Mouse (Mus musculus) embryonic facial prominence, embryonic 13.5 days (tissue): ENCODE results near the gene Zdhhc7. TPM values are rescaled to one million over a fixed set of nuclear protein-coding genes. Genes with fewer than 3 reads are reported as not detected.

ENCODE experiments used
- ATAC-seq: fragments of 200-750 bp; cut with Nextera tagmentation; 2 replicates; pipeline ENCODE4 v1.8.0; 2017; ENCODE audit warnings: low read depth; ENCODE audit not compliant: insufficient number of reproducible peaks, insufficient read depth, low FRiP score, low TSS enrichment
- H3K27ac ChIP-seq: fragments of 300-500 bp; sonication (generic); 2 replicates; pipeline ENCODE4 v1.5.1; 2015; ENCODE audit warnings: moderate library complexity, mild to moderate bottlenecking, inconsistent platforms
- H3K27me3 ChIP-seq: fragments of 300-500 bp; sonication (generic); 2 replicates; pipeline ENCODE4 v1.6.1; 2015; ENCODE audit warnings: mild to moderate bottlenecking, inconsistent platforms
- H3K36me3 ChIP-seq: fragments of 300-500 bp; sonication (generic); 2 replicates; pipeline ENCODE4 v1.6.1; 2015; ENCODE audit warnings: mild to moderate bottlenecking, inconsistent platforms
- H3K4me1 ChIP-seq: fragments of 300-500 bp; sonication (generic); 2 replicates; pipeline ENCODE4 v1.6.1; 2015; ENCODE audit warnings: inconsistent platforms
- H3K4me2 ChIP-seq: fragments of 300-500 bp; sonication (generic); 2 replicates; pipeline ENCODE4 v1.6.1; 2015; ENCODE audit warnings: moderate library complexity, mild to moderate bottlenecking, inconsistent platforms
- H3K4me3 ChIP-seq: fragments of 300-500 bp; sonication (generic); 2 replicates; pipeline ENCODE4 v1.5.1; 2015; ENCODE audit warnings: mild to moderate bottlenecking, inconsistent platforms
- H3K9ac ChIP-seq: fragments of 300-500 bp; sonication (generic); 2 replicates; pipeline ENCODE4 v1.6.1; 2015; ENCODE audit warnings: mild to moderate bottlenecking, inconsistent platforms
- H3K9me3 ChIP-seq: fragments of 300-500 bp; sonication (generic); 2 replicates; pipeline ENCODE4 v1.6.1; 2016; ENCODE audit warnings: inconsistent platforms
- WGBS: fragments of 180-500 bp; shearing (Covaris S2); methylation state at CpG from one replicate; pipeline ENCODE4 v1.1.7; 2015; ENCODE audit warnings: mixed read lengths; 5-methylcytosine and 5-hydroxymethylcytosine counted together
- polyA plus RNA-seq: library from polyadenylated mRNA; unstranded; fragments of >200 nt; fragmentation: Nextera tagmentation; extraction: Ambion mirVana; gene quantifications from 2 replicates; pipeline ENCODE4 v1.2.1, GENCODE M21; 2015

The Zdhhc7 gene
- polyA plus RNA-seq, result 31.2 and 36.0 TPM in 2 replicates

GRCm38 (mm10) chr8:120101068-120101972 lies at the start of gene Zdhhc7:
Gene Zdhhc7 (minus strand): TSS chr8:120101482.
- under 1% methylated on average over 80 of the region's 88 CpGs for WGBS
- Histone ChIP-seq H3K9me3 (no peaks in the 10 kb centered on the region), H3K36me3 (peaks cover 9% of the 10 kb centered on the region; the same call in 1 of the 2 replicates), H3K4me1 (peaks cover 28% of the 10 kb centered on the region), H3K4me3 (peak within 1 kb of the TSS; percentile 64), H3K9ac (peak within 1 kb of the TSS; percentile 86), H3K4me2 (peak within 1 kb of the TSS; percentile 85), H3K27ac (peak within 1 kb of the TSS; percentile 90), H3K27me3 (no peaks in the 10 kb centered on the region)
- 0 out of 2 replicates have a peak, but pooled peaks have one; percentile 54 for ATAC-seq

GRCm38 (mm10) chr8:120150028-120150427 lies 48.7 kb upstream of the Zdhhc7 start:
- Histone ChIP-seq H3K9ac (no peak overlapping the region), H3K4me2 (no peak overlapping the region), H3K27ac (no peak overlapping the region), H3K27me3 (no peaks in the 10 kb centered on the region), H3K4me1 (peaks cover 15% of the 10 kb centered on the region), H3K36me3 (no peaks in the 10 kb centered on the region), H3K4me3 (no peak overlapping the region), H3K9me3 (no peaks in the 10 kb centered on the region)
- ATAC-seq, result no peak
- 78% methylated on average over 12 of the region's 12 CpGs for WGBS

DNA sequence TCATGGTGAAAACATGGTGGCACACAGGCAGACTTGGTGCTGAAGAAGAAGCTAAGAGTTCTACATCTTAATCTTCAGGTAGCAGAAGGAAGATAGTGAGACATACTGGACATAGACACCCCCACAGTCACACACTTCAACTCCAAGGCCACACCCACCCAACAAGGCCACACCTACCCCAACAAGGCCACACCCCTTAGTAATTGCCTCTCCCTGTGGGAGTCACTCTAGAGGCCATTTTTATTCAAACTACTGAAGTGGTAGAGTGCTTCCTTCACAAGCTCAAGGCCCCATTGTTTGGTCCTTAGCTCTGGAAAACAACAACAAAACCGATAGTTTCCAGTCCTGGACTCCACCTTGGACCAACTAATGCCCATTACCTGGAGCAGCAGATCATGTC lies 44.8 kb upstream of the Zdhhc7 start:
- no peak overlapping the region for H3K27ac ChIP-seq
- H3K4me1 ChIP-seq, result no peaks in the 10 kb centered on the region
- H3K9me3 ChIP-seq, result no peaks in the 10 kb centered on the region
- no peaks in the 10 kb centered on the region for H3K36me3 ChIP-seq
- 88% methylated on average over 1 of the region's 1 CpGs for WGBS
- no peak overlapping the region for H3K4me2 ChIP-seq
- no peak overlapping the region for H3K4me3 ChIP-seq
- H3K27me3 ChIP-seq, result no peaks in the 10 kb centered on the region
- no peak for ATAC-seq
- no peak overlapping the region for H3K9ac ChIP-seq

- no peak for ATAC-seq
- no peaks in the 10 kb centered on the region for H3K27me3 ChIP-seq
- H3K27ac ChIP-seq, result no peak overlapping the region
- H3K4me3 ChIP-seq, result no peak overlapping the region
- 58% methylated on average over 12 of the region's 12 CpGs for WGBS
- no peaks in the 10 kb centered on the region for H3K36me3 ChIP-seq
- H3K9me3 ChIP-seq, result no peaks in the 10 kb centered on the region
- H3K9ac ChIP-seq, result no peak overlapping the region
- no peaks in the 10 kb centered on the region for H3K4me1 ChIP-seq
- no peak overlapping the region for H3K4me2 ChIP-seq
Measured at GRCm38 (mm10) chr8:120144652-120145301, 43.5 kb upstream of the Zdhhc7 start.

GRCm38 (mm10) chr8:120143911-120144651 lies 42.8 kb upstream of the Zdhhc7 start:
- Histone ChIP-seq H3K9me3 (no peaks in the 10 kb centered on the region), H3K27ac (no peak overlapping the region), H3K4me2 (no peak overlapping the region), H3K9ac (no peak overlapping the region), H3K4me1 (no peaks in the 10 kb centered on the region), H3K36me3 (no peaks in the 10 kb centered on the region), H3K4me3 (no peak overlapping the region), H3K27me3 (no peaks in the 10 kb centered on the region)
- no peak for ATAC-seq
- WGBS, result 65% methylated on average over 15 of the region's 15 CpGs

DNA sequence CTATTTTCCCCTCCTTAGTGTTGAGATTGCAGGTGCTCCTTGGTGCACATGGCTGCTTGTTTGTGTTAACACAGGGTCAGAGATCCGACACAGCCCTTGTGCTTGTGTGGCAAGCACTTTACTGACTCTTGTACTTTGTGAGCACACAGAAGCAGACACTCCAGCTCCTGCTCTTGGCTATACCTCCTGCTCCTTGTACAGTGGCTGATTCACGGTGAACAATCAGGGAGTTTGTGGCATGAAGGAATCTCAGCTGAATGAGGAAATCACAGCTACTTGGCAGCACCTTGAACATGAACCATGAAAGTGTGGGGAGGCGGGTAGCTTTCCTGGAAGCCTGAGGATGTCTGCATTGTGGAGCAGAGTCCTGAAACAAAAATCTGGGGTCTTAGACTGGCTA lies 39.5 kb upstream of the Zdhhc7 start:
- no peaks in the 10 kb centered on the region for H3K4me1 ChIP-seq
- H3K4me3 ChIP-seq, result no peak overlapping the region
- WGBS, result 68% methylated on average over 3 of the region's 3 CpGs
- H3K4me2 ChIP-seq, result no peak overlapping the region
- no peak for ATAC-seq
- no peaks in the 10 kb centered on the region for H3K27me3 ChIP-seq
- no peak overlapping the region for H3K9ac ChIP-seq
- H3K9me3 ChIP-seq, result no peaks in the 10 kb centered on the region
- no peaks in the 10 kb centered on the region for H3K36me3 ChIP-seq
- H3K27ac ChIP-seq, result no peak overlapping the region

GRCm38 (mm10) chr8:120138958-120139357 lies 37.7 kb upstream of the Zdhhc7 start:
- H3K9ac ChIP-seq, result no peak overlapping the region
- ATAC-seq, result no peak
- H3K4me1 ChIP-seq, result no peaks in the 10 kb centered on the region
- no peaks in the 10 kb centered on the region for H3K36me3 ChIP-seq
- H3K27ac ChIP-seq, result no peak overlapping the region
- 86% methylated on average over 2 of the region's 2 CpGs for WGBS
- no peaks in the 10 kb centered on the region for H3K27me3 ChIP-seq
- H3K4me2 ChIP-seq, result no peak overlapping the region
- H3K4me3 ChIP-seq, result no peak overlapping the region
- H3K9me3 ChIP-seq, result no peaks in the 10 kb centered on the region

- WGBS, result 63% methylated on average over 7 of the region's 7 CpGs
- no peak overlapping the region for H3K4me2 ChIP-seq
- no peak overlapping the region for H3K9ac ChIP-seq
- no peak overlapping the region for H3K4me3 ChIP-seq
- no peak for ATAC-seq
- H3K36me3 ChIP-seq, result no peaks in the 10 kb centered on the region
- no peaks in the 10 kb centered on the region for H3K9me3 ChIP-seq
- H3K4me1 ChIP-seq, result no peaks in the 10 kb centered on the region
- no peak overlapping the region for H3K27ac ChIP-seq
- no peaks in the 10 kb centered on the region for H3K27me3 ChIP-seq
Measured at GRCm38 (mm10) chr8:120136618-120137017, 35.3 kb upstream of the Zdhhc7 start.

DNA sequence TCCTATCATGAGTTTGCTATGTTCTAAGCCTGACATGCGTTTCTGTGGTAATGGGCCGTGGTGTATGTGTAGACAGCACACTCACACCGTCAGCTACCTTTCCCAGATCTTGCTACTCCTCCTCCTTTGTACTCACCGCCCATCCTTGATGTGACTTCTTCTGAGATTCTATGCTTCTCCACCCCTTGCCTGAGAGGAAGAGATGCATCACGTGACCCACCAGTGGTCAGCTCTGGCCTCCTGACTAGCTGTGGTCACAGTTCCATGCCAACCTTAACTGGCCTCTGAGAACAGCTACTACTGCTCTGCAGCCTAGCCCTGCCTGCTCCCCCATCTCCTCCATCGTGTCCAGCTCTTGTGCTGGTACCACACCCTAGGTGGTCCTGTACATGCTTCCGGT lies 34.4 kb upstream of the Zdhhc7 start:
- Histone ChIP-seq H3K36me3 (no peaks in the 10 kb centered on the region), H3K4me2 (no peak overlapping the region), H3K9ac (no peak overlapping the region), H3K4me1 (no peaks in the 10 kb centered on the region), H3K9me3 (no peaks in the 10 kb centered on the region), H3K27ac (no peak overlapping the region), H3K4me3 (no peak overlapping the region), H3K27me3 (no peaks in the 10 kb centered on the region)
- 92% methylated on average over 7 of the region's 7 CpGs for WGBS
- no peak for ATAC-seq

GRCm38 (mm10) chr8:120133169-120133568 lies 31.9 kb upstream of the Zdhhc7 start:
- no peak overlapping the region for H3K4me3 ChIP-seq
- H3K4me2 ChIP-seq, result no peak overlapping the region
- no peak overlapping the region for H3K9ac ChIP-seq
- ATAC-seq, result no peak
- H3K9me3 ChIP-seq, result no peaks in the 10 kb centered on the region
- H3K27me3 ChIP-seq, result no peaks in the 10 kb centered on the region
- H3K4me1 ChIP-seq, result peaks cover 7% of the 10 kb centered on the region; the same call in 1 of the 2 replicates
- no peaks in the 10 kb centered on the region for H3K36me3 ChIP-seq
- WGBS, result 83% methylated on average over 7 of the region's 7 CpGs
- H3K27ac ChIP-seq, result no peak overlapping the region

DNA sequence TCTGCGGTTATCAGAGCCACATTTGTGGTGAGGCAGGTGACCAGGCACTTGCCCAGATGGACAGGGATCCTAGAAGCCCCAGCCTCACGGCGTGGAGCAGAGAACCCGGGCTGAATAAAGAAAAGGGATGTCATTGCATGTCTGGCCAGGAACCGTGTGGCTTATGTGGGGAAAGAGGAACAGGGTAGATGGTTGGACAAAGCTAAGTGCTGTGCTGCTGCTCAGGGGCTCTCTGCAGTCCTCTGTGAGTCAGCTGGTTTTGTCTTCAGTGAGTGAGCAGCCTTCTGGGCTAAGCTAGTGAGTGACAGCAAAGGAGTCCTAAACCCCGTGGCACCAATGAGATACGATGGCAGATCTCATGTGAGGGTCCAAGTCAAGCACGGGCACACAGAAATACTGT lies 29.9 kb upstream of the Zdhhc7 start:
- Histone ChIP-seq H3K4me2 (no peak overlapping the region), H3K27me3 (peaks cover 8% of the 10 kb centered on the region; the same call in 1 of the 2 replicates), H3K36me3 (no peaks in the 10 kb centered on the region), H3K4me3 (no peak overlapping the region), H3K27ac (no peak overlapping the region), H3K9ac (no peak overlapping the region), H3K4me1 (peaks cover 17% of the 10 kb centered on the region), H3K9me3 (no peaks in the 10 kb centered on the region)
- WGBS, result 85% methylated on average over 8 of the region's 8 CpGs
- no peak for ATAC-seq
